ENCODE assay signal across 8 mouse cellular contexts in genomic region chr1:52596982-52597646, GRCm38 (mm10). TPM values are rescaled to one million over a fixed set of nuclear protein-coding genes. Genes with fewer than 3 reads are reported as not detected.
DNase-seq lines count a peak whose midpoint lies in the region; ATAC-seq and TF ChIP-seq lines count a peak whose summit lies in the region.

No protein-coding gene starts in this region.

- no peaks in the 10 kb centered on the region for H3K36me3 ChIP-seq in kidney, postnatal 0 days (ENCODE audit: insufficient read depth, low read length)
- H3K36me3 ChIP-seq in midbrain, embryonic 13.5 days: no peaks in the 10 kb centered on the region

- ATAC-seq in kidney, postnatal 0 days (replicated peaks; ENCODE audit: low FRiP score, low read depth): peak; percentile 73; the same call in 1 of the 2 replicates
- peak; percentile 87 for ATAC-seq in midbrain, embryonic 13.5 days

- DNase-seq in kidney, postnatal 0 days (ENCODE audit: low spot score): peak; percentile 35
- DNase-seq in kidney, postnatal 25 days: no peak
- peak; percentile 62 to 66 for DNase-seq in cerebellum, adult 18-20 months
- DNase-seq in frontal cortex, postnatal 25 days (ENCODE audit: low spot score in 2 of 2): peak; percentile 18 to 19
- peak; percentile 81 for DNase-seq in layer of hippocampus, adult 9-11 months
- peak; percentile 70 for DNase-seq in testis, postnatal 14 days (ENCODE audit: low spot score)
- DNase-seq in thymus, postnatal 36 days: no peak

- H3K4me1 ChIP-seq in kidney, postnatal 0 days (replicated peaks; ENCODE audit: insufficient read depth, low read length): no peaks in the 10 kb centered on the region
- H3K4me1 ChIP-seq in midbrain, embryonic 13.5 days (replicated peaks): no peaks in the 10 kb centered on the region

- TF ChIP-seq CTCF in kidney, postnatal 0 days (IDR thresholded peaks at IDR 0.05; ENCODE audit: low read depth): no peak

- no peak overlapping the region for H3K9ac ChIP-seq in kidney, postnatal 0 days (ENCODE audit: low read depth, low read length)
- H3K9ac ChIP-seq in midbrain, embryonic 13.5 days (replicated peaks): no peak overlapping the region

- H3K4me3 ChIP-seq in kidney, postnatal 0 days (replicated peaks; ENCODE audit: low read depth, low read length): no peak overlapping the region
- H3K4me3 ChIP-seq in midbrain, embryonic 13.5 days (replicated peaks): no peak overlapping the region

- WGBS in kidney, postnatal 0 days: 49% methylated on average over 11 of the region's 11 CpGs
- 67% methylated on average over 11 of the region's 11 CpGs for WGBS in midbrain, embryonic 13.5 days

- no peak overlapping the region for H3K4me2 ChIP-seq in kidney, postnatal 0 days (ENCODE audit: low read length)
- no peak overlapping the region for H3K4me2 ChIP-seq in midbrain, embryonic 13.5 days (replicated peaks)

- H3K27ac ChIP-seq in kidney, postnatal 0 days: peak overlapping the region; percentile 47; the same call in 1 of the 2 replicates
- no peak overlapping the region for H3K27ac ChIP-seq in midbrain, embryonic 13.5 days

- H3K27me3 ChIP-seq in kidney, postnatal 0 days (ENCODE audit: insufficient read depth, low read length): no peaks in the 10 kb centered on the region
- H3K27me3 ChIP-seq in midbrain, embryonic 13.5 days: no peaks in the 10 kb centered on the region

- H3K9me3 ChIP-seq in kidney, postnatal 0 days (replicated peaks; ENCODE audit: low read length): no peaks in the 10 kb centered on the region
- no peaks in the 10 kb centered on the region for H3K9me3 ChIP-seq in midbrain, embryonic 13.5 days

RNA-seq across cellular contexts. Expression of gene Nemp2, which starts 33.4 kb away (rescaled TPM):
- 5.8 and 6.2 TPM in 2 replicates for polyA plus RNA-seq in kidney, postnatal 0 days (2015; fragmentation: Nextera tagmentation; extraction: Ambion mirVana)
- 7.7 and 8.0 TPM in 2 replicates for polyA plus RNA-seq in midbrain, embryonic 13.5 days (2015; fragmentation: Nextera tagmentation; extraction: Ambion mirVana)

Comparison
In these comparisons a context has a peak if more than half of its experiments do, and no peak if none do; other contexts are left out.
1. DNase-seq: peak in kidney, postnatal 0 days (single experiment), cerebellum, adult 18-20 months (2 of 2), frontal cortex, postnatal 25 days (2 of 2), layer of hippocampus, adult 9-11 months (single experiment) and testis, postnatal 14 days (single experiment); none in kidney, postnatal 25 days (0 of 2) and thymus, postnatal 36 days (0 of 2).